Mouse (Mus musculus) stomach, postnatal 0 days (tissue): ENCODE measurements around the gene Plscr3. TPM values are rescaled to one million over a fixed set of nuclear protein-coding genes. Genes with fewer than 3 reads are reported as not detected.
A peak's percentile ranks its signal among the peaks of the same experiment; 100 is the strongest.

Experiments used
- ATAC-seq: fragments of 200-750 bp; cut with Nextera tagmentation; 2 replicates; pipeline ENCODE4 v1.8.0; 2017; ENCODE audit not compliant: low FRiP score, low TSS enrichment
- DNase-seq: peaks from one replicate; pipeline ENCODE4 v3.0.0-alpha.2; 2016; ENCODE audit warnings: low spot score
- H3K27ac ChIP-seq: fragments of 300-500 bp; sonication (generic); replicated peaks from 2 replicates; pipeline ENCODE4 v1.5.1; 2014; ENCODE audit warnings: mild to moderate bottlenecking, control low read depth
- H3K27me3 ChIP-seq: fragments of 300-500 bp; sonication (generic); 2 replicates; pipeline ENCODE4 v1.6.1; 2014; ENCODE audit warnings: low read length; ENCODE audit not compliant: control insufficient read depth, insufficient read depth
- H3K36me3 ChIP-seq: fragments of 300-500 bp; sonication (generic); 2 replicates; pipeline ENCODE4 v1.6.1; 2014; ENCODE audit warnings: low read length, mixed read lengths; ENCODE audit not compliant: control insufficient read depth, insufficient read depth
- H3K4me1 ChIP-seq: fragments of 300-500 bp; sonication (generic); replicated peaks from 2 replicates; pipeline ENCODE4 v1.6.1; 2014; ENCODE audit warnings: antibody characterized with exemption; ENCODE audit not compliant: control insufficient read depth, insufficient read depth
- H3K4me2 ChIP-seq: fragments of 300-500 bp; sonication (generic); replicated peaks from 2 replicates; pipeline ENCODE4 v1.6.1; 2014; ENCODE audit warnings: low read depth, mild to moderate bottlenecking, control low read depth, moderate library complexity
- H3K4me3 ChIP-seq: fragments of 300-500 bp; sonication (generic); 2 replicates; pipeline ENCODE4 v1.5.1; 2014; ENCODE audit warnings: low read depth, low read length, control low read depth
- H3K9ac ChIP-seq: fragments of 300-500 bp; sonication (generic); 2 replicates; pipeline ENCODE4 v1.6.1; 2014; ENCODE audit warnings: mild to moderate bottlenecking, low read length, control low read depth, mixed read lengths
- H3K9me3 ChIP-seq: fragments of 300-500 bp; sonication (generic); 2 replicates; pipeline ENCODE4 v1.6.1; 2016; ENCODE audit warnings: low read length; ENCODE audit not compliant: control insufficient read depth
- CTCF ChIP-seq: IDR thresholded peaks from 2 replicates; pipeline ENCODE4 v1.5.1; 2016; ENCODE audit warnings: antibody characterized with exemption, low read depth, mild to moderate bottlenecking, moderate library complexity
- EP300 ChIP-seq: optimal IDR thresholded peaks from 2 replicates; pipeline ENCODE3; 2016; ENCODE audit warnings: antibody characterized with exemption
- WGBS: fragments of 180-500 bp; shearing (Covaris S2); extraction: QIAGEN DNeasy Blood & Tissue Kit; methylation state at CpG from one replicate; pipeline ENCODE4 v1.1.7; 2014; 5-methylcytosine and 5-hydroxymethylcytosine counted together
- polyA plus RNA-seq: library from polyadenylated mRNA; unstranded; fragments of >200 nt; fragmentation: Nextera tagmentation; extraction: Ambion mirVana; gene quantifications from 2 replicates; pipeline ENCODE4 v1.2.1, GENCODE M21; 2015

Plscr3 gene
- polyA plus RNA-seq, 1 experiment from 2014 or later: 54.4 TPM

GRCm38 (mm10) chr11:69804972-69805909 is 40.9 kb upstream of the Plscr3 start, which contains the start of gene Tmem102:
TSS of gene Tmem102 (minus strand) at chr11:69805624.
- Histone ChIP-seq H3K9me3 (no peaks in the 10 kb centered on the region), H3K27me3 (no peaks in the 10 kb centered on the region), H3K27ac (peak within 1 kb of the TSS; percentile 78), H3K4me2 (peak within 1 kb of the TSS; percentile 73), H3K36me3 (no peaks in the 10 kb centered on the region), H3K4me1 (peaks cover 4% of the 10 kb centered on the region), H3K9ac (peak within 1 kb of the TSS; percentile 67), H3K4me3 (peak within 1 kb of the TSS; percentile 55)
- WGBS: 19% methylated on average over 29 of the region's 29 CpGs
- peak; percentile 87 for DNase-seq
- TF ChIP-seq CTCF: 0 out of 2 replicates have a peak, but pooled peaks have one; percentile 9
- no peak for TF ChIP-seq EP300
- peak; percentile 73 for ATAC-seq

GRCm38 (mm10) chr11:69806378-69806777 is 39.8 kb upstream of the Plscr3 start:
- WGBS: 73% methylated on average over 4 of the region's 4 CpGs
- H3K4me1 ChIP-seq: no peaks in the 10 kb centered on the region; the same call in 1 of the 2 replicates

GRCm38 (mm10) chr11:69807641-69808040 is 38.5 kb upstream of the Plscr3 start:
- DNase-seq: no peak
- ATAC-seq: no peak
- H3K36me3 ChIP-seq: no peaks in the 10 kb centered on the region
- H3K27ac ChIP-seq: no peak overlapping the region
- H3K4me2 ChIP-seq: no peak overlapping the region
- TF ChIP-seq EP300 (no peak), CTCF (no peak)
- H3K4me1 ChIP-seq: no peaks in the 10 kb centered on the region
- H3K9me3 ChIP-seq: no peaks in the 10 kb centered on the region
- WGBS: 65% methylated on average over 2 of the region's 2 CpGs
- H3K27me3 ChIP-seq: no peaks in the 10 kb centered on the region
- no peak overlapping the region for H3K4me3 ChIP-seq
- H3K9ac ChIP-seq: no peak overlapping the region

More at GRCm38 (mm10) chr11:69806378-69806777, 39.8 kb upstream of the Plscr3 start:
- Histone ChIP-seq H3K4me3 (no peak overlapping the region), H3K9ac (no peak overlapping the region), H3K4me2 (no peak overlapping the region), H3K9me3 (no peaks in the 10 kb centered on the region), H3K27me3 (no peaks in the 10 kb centered on the region), H3K27ac (no peak overlapping the region), H3K36me3 (no peaks in the 10 kb centered on the region)
- TF ChIP-seq CTCF: peak; percentile 43
- no peak for TF ChIP-seq EP300
- ATAC-seq (no peak), DNase-seq (no peak)

- Histone ChIP-seq H3K36me3 (no peaks in the 10 kb centered on the region), H3K4me3 (no peak overlapping the region), H3K4me1 (no peaks in the 10 kb centered on the region), H3K27me3 (no peaks in the 10 kb centered on the region), H3K27ac (no peak overlapping the region), H3K9ac (no peak overlapping the region), H3K9me3 (no peaks in the 10 kb centered on the region), H3K4me2 (no peak overlapping the region)
- 0 out of 2 replicates have a peak, but pooled peaks have one; percentile 9 for TF ChIP-seq CTCF
- TF ChIP-seq EP300: no peak
- DNase-seq: no peak
- no peak for ATAC-seq
Observed at GRCm38 (mm10) chr11:69810280-69810679, 35.9 kb upstream of the Plscr3 start.

- TF ChIP-seq EP300 (no peak), CTCF (peak; percentile 17; the same call in 1 of the 2 replicates)
- Histone ChIP-seq H3K9ac (no peak within 1 kb of the TSS), H3K27me3 (no peaks in the 10 kb centered on the region), H3K4me3 (no peak within 1 kb of the TSS), H3K9me3 (no peaks in the 10 kb centered on the region), H3K4me1 (no peaks in the 10 kb centered on the region), H3K4me2 (no peak within 1 kb of the TSS), H3K36me3 (no peaks in the 10 kb centered on the region), H3K27ac (no peak within 1 kb of the TSS)
- no peak for DNase-seq
- WGBS: 48% methylated on average over 10 of the region's 10 CpGs
- ATAC-seq: no peak
Observed at GRCm38 (mm10) chr11:69815155-69815554, 31.0 kb upstream of the Plscr3 start, which contains the start of gene Gm39566. TSS of gene Gm39566 (minus strand) at chr11:69815298.

- peak; percentile 38; the same call in 1 of the 2 replicates for ATAC-seq
Observed at GRCm38 (mm10) chr11:69816520-69816919, 29.7 kb upstream of the Plscr3 start.

More at GRCm38 (mm10) chr11:69816520-69816919, 29.7 kb upstream of the Plscr3 start:
- Histone ChIP-seq H3K27ac (no peak overlapping the region), H3K4me1 (no peaks in the 10 kb centered on the region), H3K9ac (no peak overlapping the region), H3K36me3 (no peaks in the 10 kb centered on the region), H3K4me2 (no peak overlapping the region), H3K27me3 (no peaks in the 10 kb centered on the region), H3K9me3 (no peaks in the 10 kb centered on the region), H3K4me3 (no peak overlapping the region)
- DNase-seq: no peak
- TF ChIP-seq EP300 (no peak), CTCF (no peak)
- 81% methylated on average over 12 of the region's 12 CpGs for WGBS
